Mouse (Mus musculus): ENCODE measurements at regions not wholly inside any gene's neighbourhood (a gene's known extent, or its start where the extent isn't known, plus 50 kb on each side); places are given as distances from the start of the nearest gene placed in this dataset.

DNA sequence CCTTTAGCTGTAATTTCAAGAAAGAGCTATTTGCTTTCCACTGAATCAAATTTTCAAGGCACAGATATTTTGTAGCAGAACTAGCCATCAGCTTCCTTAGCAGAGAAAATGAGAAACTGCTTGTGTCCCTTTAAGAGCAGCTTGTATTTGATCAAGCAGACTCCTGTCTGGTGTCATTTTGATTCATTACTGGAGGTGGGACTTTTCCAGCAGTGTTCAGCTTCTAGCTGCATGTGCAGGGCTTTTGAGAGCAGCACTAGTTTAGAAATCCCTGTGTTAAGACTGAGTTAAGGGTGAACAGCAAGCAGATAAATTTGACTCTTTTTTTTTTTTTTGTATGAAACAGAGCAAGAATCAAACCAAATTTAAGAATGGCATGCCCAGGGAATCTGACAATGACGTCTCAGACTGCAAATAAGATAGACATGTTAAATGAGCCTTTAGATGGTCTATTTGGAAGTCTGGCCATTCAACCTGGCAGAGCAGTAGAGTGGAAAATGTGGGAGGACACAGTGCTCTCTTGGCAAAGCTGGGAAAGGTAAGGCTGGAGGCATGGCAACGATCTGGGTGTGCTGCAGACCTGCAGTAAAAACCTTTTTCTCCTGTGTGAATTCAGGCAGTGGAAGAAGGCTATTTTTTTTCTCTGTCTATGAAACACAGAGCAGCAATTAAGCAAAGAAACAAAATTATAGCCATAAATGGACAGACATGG lies 419.9 kb upstream of the Dmd start:
- Histone ChIP-seq H3K9ac (no peak overlapping the region), H3K4me3 (ENCODE audit: low read depth, low read length) (no peak overlapping the region), H3K36me3 (ENCODE audit: insufficient read depth) (no peaks in the 10 kb centered on the region), H3K9me3 (ENCODE audit: low read length) (no peaks in the 10 kb centered on the region), H3K27me3 (ENCODE audit: insufficient read depth, low read length) (no peaks in the 10 kb centered on the region), H3K4me1 (ENCODE audit: insufficient read depth) (no peaks in the 10 kb centered on the region), H3K27ac (ENCODE audit: low read depth, low read length) (no peak overlapping the region), H3K4me2 (ENCODE audit: low read depth) (no peak overlapping the region)
- TF ChIP-seq CTCF (IDR thresholded peaks at IDR 0.05; ENCODE audit: low read depth), result no peak
- no peak for DNase-seq
- no peak for ATAC-seq
- 48% methylated on average over 2 of the region's 2 CpGs for WGBS

DNA sequence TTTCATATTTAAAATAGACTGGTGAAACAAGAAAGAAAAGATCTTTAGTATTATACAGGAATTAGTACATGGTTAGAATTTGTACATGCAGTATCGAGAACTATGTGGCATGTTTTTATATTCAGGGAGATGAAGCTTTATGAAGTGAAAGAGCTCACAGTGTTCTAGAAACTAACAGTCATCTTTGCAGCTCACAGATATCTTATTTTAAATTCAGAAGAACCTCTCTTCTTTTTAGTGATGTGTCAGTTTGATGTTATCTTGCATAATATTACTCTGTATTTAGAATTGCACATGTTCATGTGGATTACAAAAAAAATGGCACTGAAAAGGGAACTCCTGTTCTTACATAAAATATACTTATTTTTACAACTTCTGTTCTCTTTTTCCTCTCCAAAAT lies 377.1 kb upstream of the Dmd start:
- H3K4me2 ChIP-seq (ENCODE audit: low read depth), result no peak overlapping the region
- H3K36me3 ChIP-seq (ENCODE audit: insufficient read depth), result no peaks in the 10 kb centered on the region
- H3K4me1 ChIP-seq (ENCODE audit: insufficient read depth), result no peaks in the 10 kb centered on the region
- H3K27me3 ChIP-seq (ENCODE audit: insufficient read depth, low read length), result no peaks in the 10 kb centered on the region
- TF ChIP-seq CTCF (IDR thresholded peaks at IDR 0.05; ENCODE audit: low read depth), result no peak
- no peaks in the 10 kb centered on the region for H3K9me3 ChIP-seq (ENCODE audit: low read length)
- H3K9ac ChIP-seq, result no peak overlapping the region
- H3K27ac ChIP-seq (ENCODE audit: low read depth, low read length), result no peak overlapping the region
- WGBS, result 83% methylated on average over 1 of the region's 1 CpGs
- no peak overlapping the region for H3K4me3 ChIP-seq (ENCODE audit: low read depth, low read length)
- DNase-seq (no peak), ATAC-seq (no peak)

DNA sequence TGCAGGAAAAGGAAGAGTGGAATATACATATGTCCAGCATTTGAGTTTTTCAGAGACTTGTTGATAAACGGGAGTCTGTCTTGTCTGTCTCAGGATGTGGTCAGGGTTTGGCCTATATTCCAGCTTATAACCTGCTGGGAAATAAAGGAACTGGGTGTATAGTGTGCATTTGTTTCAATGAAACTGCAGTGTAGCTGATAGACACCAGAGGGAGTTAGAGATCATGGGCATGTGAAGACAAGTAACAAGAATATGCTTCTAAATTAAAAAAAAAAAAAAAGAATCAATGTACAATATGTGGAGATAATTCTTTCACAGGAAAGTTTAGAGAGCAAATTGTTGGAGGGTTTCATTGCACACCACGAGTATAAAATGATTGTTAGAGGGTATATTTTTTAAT lies 335.3 kb upstream of the Dmd start:
- DNase-seq (peak; percentile 2), ATAC-seq (no peak)
- TF ChIP-seq CTCF (IDR thresholded peaks at IDR 0.05; ENCODE audit: low read depth), result peak; percentile 48
- H3K4me1 ChIP-seq (ENCODE audit: insufficient read depth), result no peaks in the 10 kb centered on the region
- no peak overlapping the region for H3K9ac ChIP-seq
- no peak overlapping the region for H3K4me2 ChIP-seq (ENCODE audit: low read depth)
- no peak overlapping the region for H3K27ac ChIP-seq (ENCODE audit: low read depth, low read length)
- WGBS, result 48% methylated on average over 2 of the region's 2 CpGs
- no peak overlapping the region for H3K4me3 ChIP-seq (ENCODE audit: low read depth, low read length)
- no peaks in the 10 kb centered on the region for H3K27me3 ChIP-seq (ENCODE audit: insufficient read depth, low read length)
- H3K36me3 ChIP-seq (ENCODE audit: insufficient read depth), result no peaks in the 10 kb centered on the region
- H3K9me3 ChIP-seq (ENCODE audit: low read length), result no peaks in the 10 kb centered on the region

DNA sequence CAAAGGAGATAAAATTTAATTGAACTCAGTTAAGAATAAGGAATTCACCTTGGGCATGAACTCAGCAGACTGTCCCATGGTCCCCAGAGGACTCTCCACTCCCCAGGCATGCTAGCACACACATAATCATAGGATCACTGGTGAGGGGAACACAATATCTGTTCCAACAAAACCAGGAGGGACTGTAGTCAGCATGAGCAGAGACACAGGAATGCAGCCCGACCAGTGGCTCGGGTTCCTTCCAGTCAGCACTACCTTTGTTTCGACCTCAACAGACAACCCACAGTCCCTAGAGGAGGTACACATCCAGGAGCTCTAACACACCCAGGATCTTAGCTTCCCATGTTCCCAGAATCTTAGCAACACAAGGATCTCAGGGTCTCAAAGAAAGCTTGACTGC lies 298.3 kb upstream of the Dmd start:
- Histone ChIP-seq H3K4me1 (ENCODE audit: insufficient read depth) (no peaks in the 10 kb centered on the region), H3K36me3 (ENCODE audit: insufficient read depth) (no peaks in the 10 kb centered on the region), H3K4me2 (ENCODE audit: low read depth) (no peak overlapping the region), H3K9ac (no peak overlapping the region), H3K27me3 (ENCODE audit: insufficient read depth, low read length) (no peaks in the 10 kb centered on the region), H3K27ac (ENCODE audit: low read depth, low read length) (no peak overlapping the region), H3K4me3 (ENCODE audit: low read depth, low read length) (no peak overlapping the region), H3K9me3 (ENCODE audit: low read length) (no peaks in the 10 kb centered on the region)
- WGBS, result 66% methylated on average over 3 of the region's 3 CpGs
- no peak for TF ChIP-seq CTCF (IDR thresholded peaks at IDR 0.05; ENCODE audit: low read depth)
- ATAC-seq (no peak), DNase-seq (no peak)
